Mouse (Mus musculus) small intestine, adult 2 months (tissue): ENCODE data around the gene Pde4d.

Experiments used
- CTCF ChIP-seq: fragments of 200-500 bp; IDR thresholded peaks from 2 replicates; pipeline ENCODE4 v1.5.1; 2012; ENCODE audit warnings: low read depth, mild to moderate bottlenecking, control low read depth, inconsistent platforms, low read length, moderate library complexity, mixed read lengths; ENCODE audit not compliant: insufficient replicate concordance, insufficient read length; ENCODE audit errors: extremely low read depth
- POLR2A ChIP-seq: fragments of 200-500 bp; IDR thresholded peaks from 2 replicates; pipeline ENCODE4 v1.6.1; 2012; ENCODE audit warnings: low read depth, mild to moderate bottlenecking, control low read depth, inconsistent platforms, low read length, moderate library complexity

GRCm38 (mm10) chr13:109228967-109229617 is 779.3 kb downstream of the Pde4d start:
- TF ChIP-seq CTCF (no peak), POLR2A (no peak)
